Mouse (Mus musculus) thymus, adult 2 months (tissue): ENCODE measurements at regions not wholly inside any gene's neighbourhood (a gene's known extent, or its start where the extent isn't known, plus 50 kb on each side); places are given as distances from the start of the nearest gene placed in this dataset.

Source experiments
- CTCF ChIP-seq: fragments of 200-500 bp; IDR thresholded peaks from 2 replicates; pipeline ENCODE4 v1.5.1; 2012; ENCODE audit warnings: mild to moderate bottlenecking, control low read depth, low read length, moderate library complexity, borderline replicate concordance; ENCODE audit not compliant: control insufficient read depth, poor library complexity, insufficient read depth; ENCODE audit errors: extremely low read depth
- POLR2A ChIP-seq: fragments of 200-500 bp; IDR thresholded peaks from 2 replicates; pipeline ENCODE4 v1.6.1; 2012; ENCODE audit warnings: mild to moderate bottlenecking, low read length, control low read depth, moderate library complexity; ENCODE audit not compliant: control insufficient read depth, poor library complexity, insufficient read depth; ENCODE audit errors: extremely low read depth

DNA sequence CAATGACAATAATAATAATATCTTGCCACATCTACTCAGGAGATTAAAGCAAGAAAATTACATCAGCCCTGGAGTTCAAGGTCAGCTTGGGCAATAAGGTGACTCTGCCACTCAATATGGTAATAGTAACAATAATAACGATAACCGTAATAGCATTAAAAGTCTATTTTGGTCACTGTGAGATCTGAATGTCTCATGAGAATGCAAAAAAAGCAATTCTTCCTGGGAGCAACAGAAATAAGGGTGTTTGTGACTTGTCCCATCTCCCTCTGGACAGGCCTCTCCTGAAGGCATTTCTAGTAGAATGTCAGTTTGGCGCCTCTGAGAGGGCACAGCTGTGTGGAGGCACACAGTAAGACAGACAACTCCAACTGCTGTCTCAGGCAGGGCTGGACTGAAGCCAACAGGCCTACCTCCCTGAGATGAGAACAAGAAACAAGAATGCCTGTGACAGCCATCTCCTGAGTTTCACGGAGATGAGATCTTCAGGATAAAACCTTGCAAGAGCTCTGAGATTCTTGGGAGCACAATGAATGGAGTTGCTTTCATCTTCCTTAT lies 109.8 kb upstream of the Nebl start:
- TF ChIP-seq POLR2A, result no peak
- TF ChIP-seq CTCF, result no peak
